Mouse (Mus musculus): ENCODE results near the gene Vopp1. TPM values are rescaled to one million over a fixed set of nuclear protein-coding genes. Genes with fewer than 3 reads are reported as not detected.
A peak's percentile ranks its signal among the peaks of the same experiment; 100 is the strongest.
"Not testable (repeated sequence)": the region's sequence is repeated elsewhere in the genome, so short reads cannot be mapped to it uniquely, and the experiment has no call there.

The Vopp1 gene
- 10 to 100 TPM; 26.2 to 29.9 TPM for total RNA-seq (2021)
- long read RNA-seq, experiment 1, transcript Vopp1-201 (5 exons, 2,919 nt) = major isoform, 16 of 20 reads
- long read RNA-seq, experiment 1, partial matches to known transcripts = 0 of 20 reads
- long read RNA-seq, experiment 1, other reads (novel, unspliced or antisense) = 4 of 20 reads
- long read RNA-seq, experiment 2, transcript Vopp1-206 (6 exons, 769 nt) = minor isoform, 6 of 51 reads
- long read RNA-seq, experiment 2, transcript Vopp1-201 (5 exons, 2,919 nt) = major isoform, 35 of 51 reads
- long read RNA-seq, experiment 2, partial matches to known transcripts = 1 of 51 reads
- long read RNA-seq, experiment 2, other reads (novel, unspliced or antisense) = 9 of 51 reads

DNA sequence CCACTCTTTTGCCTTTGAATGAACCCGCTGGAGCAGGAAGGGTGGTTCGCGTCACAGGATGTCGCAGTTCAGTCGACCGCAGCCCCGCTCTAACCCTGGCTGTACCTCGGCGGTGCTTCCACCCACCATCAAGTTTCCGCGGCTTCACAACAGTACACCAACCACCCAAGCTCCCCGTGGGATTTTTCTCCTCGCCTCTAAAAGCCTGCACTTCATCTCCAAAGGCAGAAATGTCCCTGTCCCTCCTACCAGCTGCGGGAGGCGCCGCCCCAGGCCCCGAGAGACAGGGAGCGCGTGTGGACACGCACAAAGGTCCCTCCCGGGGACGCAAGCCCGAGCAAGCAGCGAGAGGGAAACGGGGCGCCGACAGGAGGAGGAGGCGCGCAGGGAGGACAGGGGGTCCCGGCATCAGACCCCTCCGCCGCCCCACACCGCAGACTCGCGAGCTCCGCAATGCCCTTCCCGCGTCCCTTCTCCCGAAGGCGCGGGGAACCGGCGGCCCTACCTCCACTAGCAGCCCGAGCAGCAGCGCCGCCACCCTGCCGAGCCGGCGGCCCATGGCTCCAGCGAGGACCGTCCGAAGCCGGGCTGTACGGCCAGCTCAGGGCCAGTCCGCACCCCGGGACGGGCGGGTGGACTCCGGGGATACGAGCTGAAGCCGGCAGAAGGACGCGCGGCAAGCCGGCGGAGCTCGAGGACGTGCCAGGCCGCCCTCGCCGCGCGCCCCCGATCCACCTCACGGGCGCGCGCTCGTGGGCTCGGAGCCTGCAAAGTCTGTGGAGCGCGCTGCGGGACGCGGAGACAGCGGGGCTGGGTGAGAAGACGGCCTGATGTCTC, at the start of gene Vopp1:
Vopp1 (minus strand) TSS at position 738 of the 837 bp plus-strand sequence.
- peak; percentile 31 to 55 for DNase-seq (ENCODE audit: low spot score in 2 of 2)

DNA sequence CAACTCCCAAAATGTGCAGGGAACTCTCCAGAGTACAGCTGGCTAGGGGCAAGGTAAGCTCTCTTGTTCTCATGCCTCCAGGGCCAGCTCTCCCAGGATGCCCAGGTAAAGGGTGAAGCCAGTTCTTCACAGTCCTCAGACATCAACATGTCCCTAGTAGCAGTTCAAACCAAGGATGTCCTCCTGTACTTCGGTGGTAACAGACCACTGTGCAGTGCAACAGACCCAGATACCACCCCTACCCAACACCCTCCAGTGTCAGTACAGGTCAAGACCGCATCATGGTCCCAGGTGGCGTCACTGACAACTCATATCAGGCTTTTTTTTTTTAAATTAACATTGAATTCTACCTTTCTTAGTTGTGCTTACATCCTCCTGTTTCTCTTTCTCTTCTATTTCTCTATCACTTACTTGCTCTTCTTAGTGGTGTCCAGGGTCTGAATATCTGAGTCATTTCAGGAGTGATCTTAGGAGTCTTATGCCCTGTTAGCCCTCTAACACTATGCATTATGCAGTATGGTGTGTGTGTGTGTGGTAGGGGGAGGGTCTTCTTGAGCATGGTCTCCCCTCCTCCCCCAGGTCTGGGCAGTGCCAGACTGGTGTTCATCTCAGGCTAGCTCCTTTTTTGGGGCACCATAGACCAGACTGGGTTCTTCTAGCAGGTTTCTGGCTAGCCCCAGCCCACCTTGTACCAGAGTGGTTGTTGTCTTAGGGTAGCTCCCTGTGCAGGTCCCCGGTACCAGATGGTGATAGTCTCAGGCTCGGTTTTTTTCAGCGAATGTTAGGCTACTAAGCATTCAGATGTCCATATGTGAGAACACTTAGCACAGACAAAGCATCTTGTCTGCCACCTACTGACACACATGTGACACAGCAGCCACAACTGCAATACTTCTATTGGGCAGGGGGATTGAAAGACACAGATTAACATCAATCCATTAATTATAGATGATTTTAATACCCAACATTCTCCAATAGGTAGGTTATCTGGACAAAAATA, 34.4 kb upstream of the Vopp1 start:
- no peak for DNase-seq (ENCODE audit: low spot score in 2 of 2)

DNA sequence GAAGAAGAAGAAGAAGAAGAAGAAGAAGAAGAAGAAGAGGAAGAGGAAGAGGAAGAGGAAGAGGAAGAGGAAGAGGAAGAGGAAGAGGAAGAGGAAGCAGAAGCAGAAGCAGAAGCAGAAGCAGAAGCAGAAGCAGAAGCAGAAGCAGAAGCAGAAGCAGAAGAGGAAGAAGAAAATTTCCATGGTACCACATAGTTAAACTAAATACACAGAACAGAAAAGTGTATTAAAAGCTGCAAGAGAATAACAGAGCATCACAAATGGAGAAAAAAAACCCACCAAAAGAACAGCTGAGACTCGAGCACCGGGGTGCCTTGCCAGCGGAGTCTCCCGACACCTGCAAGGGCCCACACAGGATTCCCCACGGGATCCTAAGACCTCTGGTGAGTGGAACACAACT, 26.2 kb upstream of the Vopp1 start:
- not testable (repeated sequence) for DNase-seq (ENCODE audit: low spot score in 2 of 2)

DNA sequence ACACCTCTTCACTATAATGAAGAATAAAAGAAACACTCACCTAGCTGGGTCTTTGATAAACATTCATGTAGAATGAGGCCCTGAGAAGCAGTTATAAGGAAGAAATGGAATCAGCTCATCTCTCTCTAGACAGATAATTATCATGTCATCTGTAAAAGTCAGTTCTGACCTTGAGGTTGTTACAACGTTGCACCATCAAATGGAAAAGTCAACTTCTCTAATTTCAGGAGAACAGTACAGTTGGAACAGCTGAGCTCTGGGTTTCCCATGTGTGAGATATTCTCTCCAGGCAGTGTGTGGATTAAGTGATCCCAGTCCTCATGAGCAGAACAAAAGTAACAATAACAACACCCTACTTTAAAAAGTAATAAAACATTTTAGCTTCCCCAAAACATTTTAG, 25.3 kb upstream of the Vopp1 start, which contains the start of gene Vmn1r21:
Vmn1r21 (minus strand) TSS at position 58 of the 400 bp plus-strand sequence.
- DNase-seq (ENCODE audit: low spot score in 2 of 2) = no peak

DNA sequence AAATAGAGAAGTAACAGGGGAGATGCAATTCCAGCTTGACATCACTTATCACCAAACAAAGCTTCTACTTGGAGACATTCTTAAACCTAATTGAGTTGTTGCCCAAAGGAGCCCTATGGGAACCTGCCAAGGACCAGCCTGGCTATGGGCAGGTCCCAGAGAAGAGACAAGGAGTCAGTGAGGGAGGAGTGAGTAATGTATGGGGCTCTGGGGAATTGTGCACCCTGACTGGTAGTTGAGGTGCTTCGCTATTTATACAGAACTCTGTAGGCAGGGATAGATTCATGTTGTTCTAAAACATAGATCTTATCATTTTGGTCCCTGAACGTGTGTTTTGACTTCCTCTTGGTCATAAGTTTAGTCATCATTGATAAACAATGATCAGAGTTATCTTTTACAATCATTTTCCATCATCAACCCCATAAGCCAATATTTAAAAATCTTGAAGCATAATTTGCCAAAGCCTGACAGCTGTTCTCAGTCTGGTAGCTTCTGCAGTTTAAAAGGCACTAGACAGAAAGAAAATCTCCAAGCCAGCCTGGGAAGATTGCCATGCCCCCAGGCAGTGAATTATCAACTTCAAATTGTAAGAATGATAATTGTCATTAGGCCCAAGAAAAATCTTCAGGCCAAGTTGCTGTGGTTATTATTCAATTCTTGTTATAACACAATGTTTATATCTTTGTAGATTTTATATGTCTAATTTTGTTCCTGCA, 14.9 kb upstream of the Vopp1 start:
- DNase-seq (ENCODE audit: low spot score in 2 of 2) = no peak

DNA sequence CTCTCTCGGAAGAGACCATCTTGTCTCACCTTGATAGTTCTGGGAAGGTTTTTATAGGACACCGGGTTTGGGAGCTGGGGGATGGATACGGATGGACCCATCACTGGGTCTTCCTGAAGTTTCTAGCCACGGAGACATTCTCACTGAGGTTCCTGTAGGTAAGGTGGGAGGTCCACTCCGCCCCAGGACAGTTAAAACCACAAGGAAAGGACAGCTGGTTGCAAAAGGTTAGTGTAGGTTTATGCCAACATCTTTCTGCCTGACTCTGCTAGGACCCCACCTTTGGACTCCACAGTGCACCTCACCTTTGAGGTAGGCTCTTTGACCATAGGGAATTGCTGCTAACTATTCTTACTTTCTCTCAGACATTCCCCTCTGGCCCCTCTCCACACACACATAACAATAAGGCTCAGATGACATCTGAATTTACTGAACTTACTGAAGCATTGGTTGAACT, 328 bp upstream of the Vopp1 start:
- DNase-seq (ENCODE audit: low spot score in 2 of 2) = no peak

DNA sequence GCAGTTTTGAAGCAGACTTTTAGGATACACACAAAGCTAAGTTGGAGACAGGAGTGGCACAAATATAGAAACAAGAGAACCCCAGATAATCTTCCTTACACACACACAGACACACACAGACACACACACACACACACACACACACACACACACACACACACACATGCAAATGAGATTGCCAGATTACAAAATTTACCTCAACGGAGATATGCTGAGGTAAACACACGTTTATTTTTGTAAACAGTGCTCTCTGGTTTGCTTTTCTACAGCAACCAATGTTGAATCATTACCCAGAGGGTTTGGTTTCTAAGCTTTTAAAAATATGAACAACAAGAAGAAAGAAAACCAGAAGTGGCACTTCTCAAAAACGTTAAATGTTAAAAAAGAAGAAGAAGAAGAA, 1.5 kb downstream of the Vopp1 start:
- DNase-seq (ENCODE audit: low spot score in 2 of 2) = no peak

DNA sequence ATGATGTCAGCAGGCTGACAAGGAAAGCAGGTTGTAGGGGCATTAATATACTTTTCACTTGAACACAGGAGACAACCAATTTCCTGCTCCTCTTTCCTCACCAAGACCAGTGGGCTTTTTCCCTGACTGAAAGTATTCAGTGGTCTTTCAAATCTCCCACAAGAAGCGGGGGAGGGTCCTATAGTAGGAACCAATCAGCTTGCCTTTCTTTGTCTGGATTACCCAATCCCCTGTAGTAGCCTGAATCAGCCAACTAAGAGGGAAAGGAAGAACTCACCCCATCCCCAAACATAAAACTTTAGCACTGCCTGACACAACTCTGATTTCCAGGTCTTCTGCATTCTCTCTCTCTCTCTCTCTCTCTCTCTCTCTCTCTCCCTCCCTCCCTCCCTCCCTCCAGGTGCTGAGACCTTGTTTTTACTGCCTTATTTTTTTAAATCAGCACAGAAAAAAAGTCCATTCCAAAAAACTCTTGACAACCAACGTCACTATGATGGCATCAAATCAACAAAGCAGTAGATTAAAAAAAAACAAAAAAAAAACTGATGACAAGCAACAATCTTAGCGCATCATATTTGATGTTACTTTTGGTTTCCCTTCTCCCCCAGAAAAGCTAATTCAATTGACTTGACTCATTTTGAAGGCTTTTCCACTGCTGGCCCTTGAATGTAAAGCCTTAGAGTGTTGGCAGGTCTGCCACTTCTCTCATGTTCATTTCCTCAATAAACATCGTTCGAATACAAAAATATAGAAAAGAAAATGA, 2.1 kb downstream of the Vopp1 start:
- DNase-seq (ENCODE audit: low spot score in 2 of 2) = no peak

DNA sequence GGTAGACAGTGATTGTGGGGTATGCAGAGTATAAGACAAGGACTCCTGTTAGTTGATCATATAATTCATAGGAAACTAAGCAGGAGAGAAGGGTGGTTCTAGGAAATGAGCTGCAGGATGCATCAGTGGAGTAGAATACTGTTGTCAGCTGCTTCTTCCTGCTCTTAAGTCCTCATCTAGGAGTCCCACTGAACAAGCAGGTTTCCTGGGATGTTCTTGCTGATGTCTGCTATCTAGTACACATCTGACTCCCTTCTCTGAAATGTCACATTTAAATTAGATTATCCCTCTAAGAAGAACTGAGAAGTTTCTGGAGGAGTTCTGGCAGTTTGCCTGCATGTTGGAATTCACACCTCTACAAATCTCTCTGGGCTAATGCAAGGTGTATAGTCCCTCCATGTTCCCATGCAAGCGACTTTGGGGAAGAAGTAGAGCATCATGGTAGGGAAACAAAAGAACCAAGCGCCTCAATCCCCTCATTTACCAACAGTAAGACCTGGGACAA, 10.5 kb downstream of the Vopp1 start:
- DNase-seq (ENCODE audit: low spot score in 2 of 2) = no peak

DNA sequence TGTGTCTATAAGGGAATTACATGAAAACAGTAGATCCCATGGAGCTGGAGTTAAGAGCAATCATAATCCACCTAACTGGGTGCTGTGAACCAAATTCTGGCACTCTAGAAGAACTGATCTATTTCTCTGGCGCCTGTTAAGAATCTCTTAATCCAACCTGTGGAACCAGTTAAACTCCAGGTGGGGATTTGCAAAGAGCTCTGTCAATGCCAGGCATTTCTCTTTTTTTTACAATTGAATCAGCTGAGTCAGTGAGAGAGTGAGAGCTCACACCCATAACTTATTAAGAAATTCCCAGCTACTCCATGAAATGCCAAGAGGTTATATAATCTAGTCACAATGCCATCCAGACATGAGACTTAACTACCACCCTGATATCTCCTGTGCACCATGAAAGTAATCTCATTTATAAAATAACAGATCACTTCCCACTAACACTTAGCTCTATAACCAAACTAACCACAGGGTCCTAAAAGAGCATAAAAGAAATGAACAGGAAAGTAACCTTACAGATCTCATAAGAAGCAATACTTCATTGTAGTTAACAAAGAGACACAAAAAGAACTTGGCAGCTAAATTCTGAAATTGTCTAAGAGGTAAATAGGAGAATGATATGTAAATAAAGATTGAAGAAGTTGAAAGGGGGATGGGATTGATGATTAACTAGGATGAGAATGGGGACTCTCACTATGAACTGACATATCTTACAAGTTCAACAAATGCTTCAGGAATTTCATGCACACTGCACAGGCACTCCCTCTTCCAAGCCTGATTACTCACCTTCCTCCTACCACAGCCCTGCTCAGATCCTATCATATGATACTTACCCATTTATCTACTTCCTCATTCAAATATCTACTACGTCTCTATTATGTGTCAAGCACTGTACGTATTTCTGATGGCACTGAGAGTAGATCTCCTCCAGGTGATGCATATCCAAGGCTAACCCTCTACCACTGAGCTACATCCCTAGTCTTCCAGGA, 12.9 kb downstream of the Vopp1 start:
- DNase-seq (ENCODE audit: low spot score in 2 of 2) = no peak

DNA sequence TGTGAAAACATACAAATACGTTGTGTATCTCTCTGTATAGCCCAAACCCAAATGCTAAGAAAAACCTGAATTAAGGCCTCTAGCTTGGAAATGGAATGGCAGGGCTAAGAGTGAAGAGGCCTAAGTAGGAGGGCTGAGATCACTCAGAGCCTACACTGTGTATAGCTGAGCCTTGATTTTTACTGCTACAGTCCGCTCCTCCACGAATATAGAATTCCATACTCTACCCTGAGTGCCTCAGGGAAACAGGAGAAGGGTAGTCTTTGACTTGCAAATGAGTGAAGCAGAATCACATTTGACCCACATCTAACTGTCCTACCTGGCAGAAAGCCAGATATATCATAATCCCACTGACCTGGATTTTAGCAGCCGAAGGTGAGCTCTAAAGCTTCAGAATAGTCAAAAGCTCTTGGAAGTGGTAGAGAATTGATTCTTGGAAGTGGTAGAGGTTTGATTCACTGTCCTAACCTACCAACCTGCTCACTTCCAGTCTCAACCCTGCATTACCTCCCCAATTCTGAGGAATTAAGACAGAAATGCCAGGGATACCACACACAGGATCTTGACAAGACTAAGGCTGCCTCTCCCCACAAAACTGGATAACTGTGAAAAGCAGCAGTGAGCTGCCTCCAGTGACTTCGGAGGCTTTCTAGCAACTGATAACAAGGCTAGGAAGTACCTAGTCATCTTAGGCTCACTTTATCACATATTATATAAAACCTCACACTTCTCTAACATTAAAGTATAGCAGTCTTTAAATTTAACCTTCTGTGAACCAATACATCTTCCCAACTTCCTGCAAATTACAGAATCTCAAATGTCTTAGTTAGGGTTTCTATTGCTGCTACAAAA, 19.5 kb downstream of the Vopp1 start:
- no peak for DNase-seq (ENCODE audit: low spot score in 2 of 2)

DNA sequence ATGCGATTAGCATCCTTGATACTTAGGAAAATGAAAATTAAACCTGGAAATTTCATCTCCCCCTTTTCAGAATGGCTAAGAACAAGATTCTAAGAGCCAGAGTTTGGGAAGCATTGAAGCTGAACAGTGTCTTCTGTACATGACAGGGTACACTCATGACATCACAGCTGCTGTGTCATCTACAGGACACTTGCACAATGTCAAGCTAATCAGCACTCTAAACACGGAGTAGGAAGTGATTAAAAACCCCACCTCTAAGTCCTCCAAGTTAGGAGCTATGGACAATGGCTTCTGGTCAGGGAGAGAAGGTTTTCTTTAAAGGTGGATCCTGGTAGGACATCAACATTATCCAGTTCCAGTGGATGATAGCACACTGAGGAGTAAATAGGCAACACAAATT, 21.8 kb downstream of the Vopp1 start:
- no peak for DNase-seq (ENCODE audit: low spot score in 2 of 2)

DNA sequence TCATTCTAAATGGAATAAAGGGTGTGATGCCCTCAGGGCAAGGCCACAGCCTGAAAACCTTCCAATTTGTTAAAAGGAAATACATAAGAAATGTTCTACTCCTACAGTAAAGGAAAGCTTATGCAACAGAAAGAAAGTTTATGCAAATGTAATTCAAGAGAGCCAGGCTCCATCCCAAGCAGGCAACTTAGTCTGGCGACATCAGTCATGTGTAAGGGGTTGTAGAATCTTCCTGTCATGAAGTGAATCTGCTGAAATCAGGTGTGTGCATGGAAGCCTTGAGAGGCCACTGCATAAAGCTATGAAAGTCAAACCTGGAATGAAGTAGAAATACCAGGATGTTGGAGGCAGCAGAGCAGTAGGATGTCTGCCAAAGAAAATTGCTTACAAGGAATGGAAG, 26.0 kb downstream of the Vopp1 start:
- no peak for DNase-seq (ENCODE audit: low spot score in 2 of 2)

DNA sequence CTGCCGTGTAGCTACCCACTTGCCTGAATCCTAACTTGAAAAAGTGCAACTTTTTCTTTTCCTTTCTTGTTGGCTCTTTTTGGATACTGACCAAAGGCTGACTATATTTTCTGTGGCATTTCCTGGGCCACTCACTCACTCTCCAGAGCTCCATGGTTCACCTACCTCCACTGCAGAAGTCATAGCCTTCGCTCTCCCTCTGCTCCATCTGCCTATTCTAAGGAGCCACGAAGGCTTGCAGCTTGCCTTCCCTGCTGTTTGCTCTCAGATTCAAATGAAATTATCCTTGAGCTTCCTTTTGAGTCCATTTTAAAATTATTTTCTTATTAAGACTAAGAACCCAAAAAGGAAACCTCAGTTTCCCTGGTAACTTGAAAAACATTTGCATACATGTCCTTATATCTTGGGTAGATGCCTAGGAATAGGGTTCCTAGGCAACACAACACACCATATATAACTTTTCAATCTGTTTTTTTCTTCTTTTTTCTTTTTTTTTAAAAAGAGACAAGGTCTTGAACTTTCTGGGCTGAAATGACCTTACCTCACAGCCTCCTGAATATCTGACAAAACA, 28.0 kb downstream of the Vopp1 start:
- DNase-seq (ENCODE audit: low spot score in 2 of 2) = no peak

DNA sequence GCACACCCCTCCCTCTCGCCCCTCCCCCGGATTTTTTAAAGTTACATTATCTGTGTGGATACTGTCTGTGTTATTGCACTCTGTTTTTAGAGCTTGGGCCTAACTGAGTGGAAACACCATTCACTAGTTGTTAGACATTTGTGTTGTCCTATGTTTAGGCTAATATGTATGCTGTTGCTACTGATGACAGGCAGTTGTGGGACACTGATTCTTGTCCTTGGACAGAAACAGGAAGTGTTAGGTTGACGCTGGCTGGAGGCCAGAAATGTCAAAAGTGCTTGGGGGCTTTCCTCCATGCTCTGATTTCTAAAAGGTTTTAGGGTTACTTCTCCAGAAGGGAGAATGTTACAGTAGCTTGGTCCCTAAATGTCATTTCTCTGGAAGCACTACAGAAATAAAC, 29.1 kb downstream of the Vopp1 start:
- DNase-seq (ENCODE audit: low spot score in 2 of 2) = no peak

DNA sequence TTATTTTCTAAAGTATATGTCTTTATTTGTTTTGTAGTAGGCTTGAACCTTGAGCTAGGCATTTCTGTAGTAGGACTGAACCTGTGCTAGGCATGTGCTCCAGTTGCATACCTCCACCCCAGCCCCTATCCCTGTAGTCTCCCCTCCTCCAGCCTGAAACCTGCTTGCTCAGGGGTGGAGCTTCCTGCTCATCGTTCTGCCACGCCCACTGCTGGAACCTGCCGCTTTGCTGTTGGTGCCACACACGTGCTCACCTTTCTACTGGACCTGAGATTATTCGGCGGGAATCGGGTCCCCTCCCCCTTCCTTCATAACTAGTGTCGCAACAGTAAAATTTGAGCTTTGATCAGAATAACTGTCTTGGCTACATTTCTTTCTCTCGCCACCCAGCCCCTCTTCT, 32.1 kb downstream of the Vopp1 start:
- not testable (repeated sequence) for DNase-seq (ENCODE audit: low spot score in 2 of 2)

DNA sequence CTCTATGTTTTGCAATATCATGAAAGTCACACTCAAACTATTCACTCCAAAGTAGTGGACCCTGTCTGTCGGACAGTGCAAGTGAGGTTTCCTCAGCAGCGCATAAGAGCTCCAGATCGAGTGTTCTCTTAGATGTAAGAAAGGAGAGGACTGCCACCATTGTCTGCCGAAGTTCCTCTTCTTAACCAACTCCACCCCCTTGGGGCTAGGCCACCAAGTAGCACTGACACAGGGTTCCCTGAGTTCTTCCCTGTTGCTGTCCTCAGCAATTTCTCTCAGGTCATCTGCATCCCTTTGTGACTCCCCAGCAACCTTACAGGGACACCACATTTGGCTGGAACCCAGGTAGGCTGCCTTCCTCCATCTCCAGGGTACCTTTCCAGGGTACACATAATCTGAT, 34.4 kb downstream of the Vopp1 start:
- DNase-seq (ENCODE audit: low spot score in 2 of 2) = no peak

Measured in adrenal gland, postnatal 4 days (tissue).